Mouse (Mus musculus) regulatory T cell (primary cell): ENCODE data around the gene Gab1.

Source experiments
- in situ Hi-C: fragments of 300-600 bp; cut with MboI, MseI; formaldehyde crosslinking; loops from one replicate; pipeline ENCODE4 v1.15.1; 2025; ENCODE audit warnings: high pct_unique_total_duplicates

Gene Gab1

DNA sequence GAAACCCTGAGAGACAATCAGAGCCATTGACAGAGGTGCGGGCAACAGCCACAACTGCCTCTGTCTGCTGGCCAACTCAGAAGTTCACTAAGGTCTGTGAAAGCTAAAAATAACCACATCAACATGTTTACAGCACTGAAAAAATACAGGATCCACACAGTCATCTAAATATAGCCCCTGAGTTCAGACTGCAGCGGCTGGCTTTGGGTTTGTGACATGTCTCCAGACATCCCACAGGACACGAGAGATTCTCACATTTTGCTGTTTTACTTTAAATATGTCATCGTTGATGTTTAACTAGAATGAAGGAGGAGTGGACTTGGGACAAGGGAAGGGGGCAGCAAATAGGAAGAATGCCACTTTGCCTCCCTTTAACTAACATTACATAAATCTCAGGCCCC is 68.7 kb downstream of the Gab1 start:
- in situ Hi-C loops, result no loop called here

- in situ Hi-C loops, result no loop called here
These were observed 69.4 kb downstream of the Gab1 start for GRCm38 (mm10) chr8:80810916-80811315.

- in situ Hi-C loops, result no loop called here
These were observed 69.9 kb downstream of the Gab1 start for GRCm38 (mm10) chr8:80810442-80810841.

GRCm38 (mm10) chr8:80807807-80808505 is 72.4 kb downstream of the Gab1 start:
- in situ Hi-C loops, result no loop called here

DNA sequence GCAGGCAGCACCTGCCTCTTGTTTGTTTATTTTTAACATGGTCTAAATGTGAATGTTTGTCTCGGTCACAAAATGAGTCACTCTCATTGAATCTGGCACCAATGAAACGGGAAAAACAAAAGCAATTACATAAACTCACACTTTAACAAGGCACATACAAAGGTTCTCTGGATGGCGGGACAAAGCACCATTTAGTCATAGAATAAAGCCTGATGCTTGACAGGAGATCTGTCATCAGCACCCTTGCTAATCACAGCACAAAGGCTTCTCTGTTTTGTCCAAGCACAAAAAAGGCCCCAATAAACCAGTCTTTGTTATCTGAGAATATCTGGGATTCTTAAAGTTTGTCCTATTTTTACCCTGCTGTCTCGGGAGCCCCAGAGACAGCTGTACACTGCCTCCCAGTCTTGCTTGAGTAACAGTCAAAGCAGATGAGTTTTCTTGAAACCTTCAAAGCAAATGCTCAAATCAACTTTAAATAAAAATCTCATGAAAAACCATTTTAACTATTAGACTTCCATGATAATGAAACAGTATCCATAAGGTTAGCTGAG is 76.2 kb downstream of the Gab1 start:
- in situ Hi-C loops, result no loop called here

- in situ Hi-C loops, result no loop called here
These were observed 81.5 kb downstream of the Gab1 start for GRCm38 (mm10) chr8:80798778-80799177.

- in situ Hi-C loops, result no loop called here
These were observed 82.0 kb downstream of the Gab1 start for GRCm38 (mm10) chr8:80798198-80798777.

- in situ Hi-C loops, result no loop called here
These were observed 84.2 kb downstream of the Gab1 start for GRCm38 (mm10) chr8:80796070-80796469.

- in situ Hi-C loops, result no loop called here
These were observed 85.5 kb downstream of the Gab1 start for GRCm38 (mm10) chr8:80794585-80795509.

- in situ Hi-C loops, result no loop called here
These were observed 86.4 kb downstream of the Gab1 start for GRCm38 (mm10) chr8:80793791-80794515.

DNA sequence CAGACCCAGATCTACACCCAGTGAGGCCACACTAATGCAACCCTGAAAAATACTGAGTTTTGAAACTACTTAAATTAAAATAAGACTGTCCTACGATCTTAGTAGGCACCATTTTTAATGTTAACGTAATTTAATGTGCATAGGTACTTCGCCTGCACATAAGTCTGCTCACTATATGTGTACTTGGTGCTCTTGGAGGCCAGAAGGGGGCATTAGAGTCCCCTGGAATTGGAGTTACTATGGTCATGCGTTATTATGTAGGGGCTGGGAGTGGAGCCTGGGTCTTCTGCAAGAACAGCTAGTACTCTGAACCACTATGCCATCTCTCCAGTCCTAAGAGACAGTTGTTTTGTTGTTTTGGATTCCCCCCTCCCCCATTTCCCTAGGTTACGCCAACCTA is 88.1 kb downstream of the Gab1 start:
- in situ Hi-C loops, result no loop called here

GRCm38 (mm10) chr8:80789324-80789723 is 91.0 kb downstream of the Gab1 start:
- in situ Hi-C loops, result no loop called here

GRCm38 (mm10) chr8:80784559-80784958 is 95.8 kb downstream of the Gab1 start:
- in situ Hi-C loops, result no loop called here

DNA sequence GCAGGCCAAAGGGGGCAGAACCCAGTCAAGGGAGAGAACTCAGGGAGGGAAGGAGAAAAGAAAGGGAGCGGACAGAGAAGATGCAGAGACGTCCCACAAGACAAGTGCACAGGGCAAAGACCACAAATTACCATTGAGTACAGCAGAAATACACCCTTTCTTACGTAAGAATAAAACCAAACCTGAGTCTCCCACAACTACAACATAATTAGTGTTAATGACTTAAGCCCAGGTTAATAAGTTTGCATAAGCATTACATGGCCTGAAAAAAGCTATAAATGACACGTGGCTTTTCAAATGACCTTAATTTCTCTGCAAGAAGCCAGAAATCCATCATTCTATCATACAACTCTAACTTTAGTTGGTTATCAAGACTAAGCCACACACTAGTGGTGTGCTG is 97.0 kb downstream of the Gab1 start:
- in situ Hi-C loops, result no loop called here

DNA sequence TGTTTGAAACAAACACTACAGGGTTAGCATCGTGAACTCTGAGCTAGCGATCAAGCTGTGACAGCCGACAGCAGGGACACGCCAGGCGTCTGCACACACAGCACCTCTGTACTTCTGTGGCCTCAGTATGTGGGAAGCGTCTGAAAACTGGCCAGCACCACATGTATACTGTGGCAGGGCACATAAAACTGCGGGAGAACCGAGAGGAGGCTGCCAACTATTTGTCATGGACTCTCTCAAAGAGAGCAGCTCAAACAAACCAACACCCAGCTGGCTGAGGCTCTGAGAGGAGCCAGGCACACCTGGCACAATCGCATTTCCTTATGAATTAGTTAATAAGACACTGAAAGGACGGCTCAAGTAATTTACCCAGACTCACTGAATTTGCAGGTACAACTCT is 99.0 kb downstream of the Gab1 start:
- in situ Hi-C loops, result no loop called here

DNA sequence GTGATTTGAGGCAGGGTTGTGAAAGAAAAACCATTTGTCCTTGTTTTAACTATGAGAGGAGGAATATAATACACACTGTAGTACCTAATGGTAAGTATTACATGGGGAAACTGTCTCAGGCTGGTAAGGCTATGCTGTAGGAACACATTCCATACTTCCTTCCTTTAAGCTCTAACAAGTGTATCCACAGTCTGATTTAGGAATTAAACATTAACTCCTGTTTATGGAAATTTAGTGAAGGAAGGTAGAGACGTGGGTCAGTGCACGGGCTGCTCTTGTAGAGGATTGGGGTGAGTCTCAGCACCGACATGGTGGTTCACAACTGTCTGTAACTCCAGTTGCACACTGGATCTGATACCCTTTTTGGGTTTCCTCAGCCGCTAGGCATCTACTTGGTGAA is 100.0 kb downstream of the Gab1 start:
- in situ Hi-C loops, result no loop called here

DNA sequence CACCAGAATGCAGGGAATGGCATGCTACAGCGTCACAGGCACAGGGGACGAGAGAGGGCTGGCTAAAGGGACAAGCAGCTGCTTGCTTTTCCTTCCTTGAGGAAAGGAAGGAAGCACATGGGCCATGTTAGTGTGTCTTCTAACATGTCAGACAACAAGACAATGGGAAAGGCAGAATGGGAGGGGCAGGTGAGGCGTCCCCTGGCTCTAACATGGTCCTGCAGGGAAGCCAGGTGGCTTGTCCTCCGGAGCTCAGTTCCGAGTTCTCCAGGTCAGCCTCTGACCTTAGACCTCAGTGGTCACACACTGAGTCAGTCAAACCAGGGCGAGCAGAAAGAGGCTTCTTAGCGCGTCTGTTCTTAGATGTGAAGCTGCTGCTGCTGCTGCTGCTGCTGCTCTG is 103.9 kb downstream of the Gab1 start:
- in situ Hi-C loops, result no loop called here

DNA sequence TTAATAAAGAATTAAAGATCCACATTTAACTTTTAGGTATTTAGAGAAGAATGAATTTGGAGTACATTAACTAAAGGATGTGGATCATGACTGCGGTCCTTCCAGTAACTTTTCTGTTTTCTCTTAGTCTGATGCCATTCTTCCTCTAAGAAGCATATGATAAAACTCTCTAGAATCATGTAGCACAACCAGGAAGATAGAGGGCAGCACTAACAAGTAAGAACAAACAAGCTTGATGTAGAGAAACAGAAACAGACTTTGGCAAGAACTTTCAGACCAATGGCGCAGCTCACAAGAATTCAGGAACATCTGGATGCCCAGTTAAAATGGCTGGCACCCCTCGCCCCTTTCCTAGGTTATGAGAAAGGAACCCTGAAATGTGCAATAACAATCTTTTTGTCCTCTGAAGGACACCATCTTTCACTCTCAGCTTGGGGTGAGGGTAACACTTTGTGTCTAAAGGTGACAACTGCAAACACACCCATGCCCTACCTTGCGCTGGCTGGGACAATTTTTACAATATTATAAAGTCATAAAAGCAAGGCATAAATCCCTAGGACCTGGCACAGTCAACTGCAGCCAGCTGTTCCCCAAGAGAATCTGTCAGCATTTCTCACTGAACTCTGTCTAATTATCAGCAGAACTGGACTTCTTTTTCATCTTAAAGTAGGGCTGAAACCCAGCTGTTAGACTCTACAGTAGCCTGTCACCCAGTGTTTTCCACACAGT is 107.4 kb downstream of the Gab1 start:
- in situ Hi-C loops, result no loop called here

GRCm38 (mm10) chr8:80768451-80768850 is 111.9 kb downstream of the Gab1 start:
- in situ Hi-C loops, result no loop called here

DNA sequence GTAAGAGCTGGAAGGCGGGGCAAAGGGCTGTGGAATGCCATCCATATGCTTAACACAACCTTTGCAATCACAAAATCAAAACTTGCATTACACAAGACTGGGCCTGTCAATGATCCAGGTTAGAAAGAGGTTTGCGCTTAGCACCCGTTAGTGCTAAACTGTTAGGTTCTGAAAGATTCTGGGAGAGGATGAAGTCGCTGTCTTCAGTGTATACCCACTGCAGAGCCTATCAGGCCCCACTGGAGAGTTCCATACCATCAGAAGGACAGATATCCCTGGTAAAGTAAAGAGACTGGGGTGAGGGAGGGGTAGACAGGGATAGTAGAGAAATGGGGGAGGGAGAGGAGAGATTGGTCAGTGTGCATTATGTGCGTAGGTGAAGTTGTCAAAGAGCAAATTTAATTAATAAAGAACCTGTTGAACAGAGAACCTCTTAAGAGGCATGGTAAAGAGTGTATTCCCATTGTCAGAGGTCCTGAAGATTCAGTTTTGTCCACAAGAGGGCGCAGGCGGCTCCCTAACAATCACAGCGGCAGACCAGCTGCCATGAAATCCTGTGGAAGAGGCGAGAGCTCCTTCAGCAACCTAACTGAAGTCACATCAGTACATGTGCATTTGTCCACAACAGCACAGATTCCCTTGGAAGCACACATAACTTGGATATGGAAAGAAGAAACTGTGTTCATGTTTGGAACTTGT is 127.2 kb downstream of the Gab1 start:
- in situ Hi-C loops, result no loop called here
